Mouse (Mus musculus): ENCODE measurements around the gene Anxa11. TPM values are rescaled to one million over a fixed set of nuclear protein-coding genes. Genes with fewer than 3 reads are reported as not detected.

The Anxa11 gene
- polyA plus RNA-seq (2015; fragmentation: Nextera tagmentation; extraction: Ambion mirVana): 11.4 and 13.3 TPM in 2 replicates

GRCm38 (mm10) chr14:25841991-25842687, at the start of gene Anxa11:
Gene Anxa11, plus strand, starts transcription at chr14:25842156.
- H3K36me3 ChIP-seq (ENCODE audit: control insufficient read depth, insufficient read depth): no peaks in the 10 kb centered on the region
- peak within 1 kb of the TSS; percentile 82 for H3K9ac ChIP-seq (ENCODE audit: low read depth, low read length)
- WGBS (ENCODE audit: insufficient replicate concordance): under 1% methylated on average over 54 of the region's 54 CpGs
- H3K9me3 ChIP-seq (replicated peaks; ENCODE audit: control insufficient read depth, low read length): no peaks in the 10 kb centered on the region
- peak within 1 kb of the TSS; percentile 42; the same call in 1 of the 2 replicates for H3K27ac ChIP-seq (ENCODE audit: low read length)
- peak within 1 kb of the TSS; percentile 74 for H3K4me2 ChIP-seq (ENCODE audit: low read depth, low read length)
- peak within 1 kb of the TSS; percentile 75 for H3K4me3 ChIP-seq (ENCODE audit: low read depth, low read length)
- H3K27me3 ChIP-seq (ENCODE audit: control insufficient read depth, insufficient read depth, low read depth, low read length): no peaks in the 10 kb centered on the region; the same call in 1 of the 2 replicates
- peak; percentile 89 for ATAC-seq (ENCODE audit: low read depth)
- peaks cover 8% of the 10 kb centered on the region for H3K4me1 ChIP-seq (ENCODE audit: control insufficient read depth, low read depth, low read length)

GRCm38 (mm10) chr14:25794331-25794730, 47.6 kb upstream of the Anxa11 start:
- Histone ChIP-seq H3K27me3 (ENCODE audit: control insufficient read depth, insufficient read depth, low read depth, low read length) (no peaks in the 10 kb centered on the region), H3K4me2 (ENCODE audit: low read depth, low read length) (no peak overlapping the region), H3K9me3 (replicated peaks; ENCODE audit: control insufficient read depth, low read length) (no peaks in the 10 kb centered on the region), H3K27ac (ENCODE audit: low read length) (no peak overlapping the region), H3K4me1 (ENCODE audit: control insufficient read depth, low read depth, low read length) (peaks cover 5% of the 10 kb centered on the region; the same call in 1 of the 2 replicates), H3K9ac (ENCODE audit: low read depth, low read length) (no peak overlapping the region), H3K36me3 (ENCODE audit: control insufficient read depth, insufficient read depth) (no peaks in the 10 kb centered on the region), H3K4me3 (ENCODE audit: low read depth, low read length) (no peak overlapping the region)
- 69% methylated on average over 2 of the region's 2 CpGs for WGBS (ENCODE audit: insufficient replicate concordance)
- no peak for ATAC-seq (ENCODE audit: low read depth)

- 0 out of 2 replicates have a peak overlapping the region, but pooled peaks have one; percentile 9 for H3K4me2 ChIP-seq (ENCODE audit: low read depth, low read length)
Observed at GRCm38 (mm10) chr14:25795067-25795466, 46.9 kb upstream of the Anxa11 start.

GRCm38 (mm10) chr14:25795561-25796174, 46.3 kb upstream of the Anxa11 start:
- WGBS (ENCODE audit: insufficient replicate concordance): 26% methylated on average over 10 of the region's 10 CpGs
- ATAC-seq (ENCODE audit: low read depth): peak; percentile 77
- Histone ChIP-seq H3K4me3 (ENCODE audit: low read depth, low read length) (no peak overlapping the region), H3K4me2 (ENCODE audit: low read depth, low read length) (0 out of 2 replicates have a peak overlapping the region, but pooled peaks have one; percentile 9), H3K36me3 (ENCODE audit: control insufficient read depth, insufficient read depth) (no peaks in the 10 kb centered on the region), H3K27ac (ENCODE audit: low read length) (peak overlapping the region; percentile 33), H3K4me1 (ENCODE audit: control insufficient read depth, low read depth, low read length) (peaks cover 2% of the 10 kb centered on the region; the same call in 1 of the 2 replicates), H3K9ac (ENCODE audit: low read depth, low read length) (no peak overlapping the region), H3K27me3 (ENCODE audit: control insufficient read depth, insufficient read depth, low read depth, low read length) (no peaks in the 10 kb centered on the region), H3K9me3 (replicated peaks; ENCODE audit: control insufficient read depth, low read length) (no peaks in the 10 kb centered on the region)

More at GRCm38 (mm10) chr14:25795067-25795466, 46.9 kb upstream of the Anxa11 start:
- no peaks in the 10 kb centered on the region for H3K9me3 ChIP-seq (replicated peaks; ENCODE audit: control insufficient read depth, low read length)
- no peaks in the 10 kb centered on the region for H3K27me3 ChIP-seq (ENCODE audit: control insufficient read depth, insufficient read depth, low read depth, low read length)
- H3K4me1 ChIP-seq (ENCODE audit: control insufficient read depth, low read depth, low read length): peaks cover 2% of the 10 kb centered on the region; the same call in 1 of the 2 replicates
- H3K27ac ChIP-seq (ENCODE audit: low read length): peak overlapping the region; percentile 33
- no peaks in the 10 kb centered on the region for H3K36me3 ChIP-seq (ENCODE audit: control insufficient read depth, insufficient read depth)
- H3K4me3 ChIP-seq (ENCODE audit: low read depth, low read length): no peak overlapping the region
- H3K9ac ChIP-seq (ENCODE audit: low read depth, low read length): no peak overlapping the region
- 61% methylated on average over 6 of the region's 6 CpGs for WGBS (ENCODE audit: insufficient replicate concordance)
- ATAC-seq (ENCODE audit: low read depth): no peak

GRCm38 (mm10) chr14:25796619-25797018, 45.3 kb upstream of the Anxa11 start:
- H3K4me1 ChIP-seq (ENCODE audit: control insufficient read depth, low read depth, low read length): peaks cover 2% of the 10 kb centered on the region; the same call in 1 of the 2 replicates
- H3K27ac ChIP-seq (ENCODE audit: low read length): no peak overlapping the region
- no peaks in the 10 kb centered on the region for H3K36me3 ChIP-seq (ENCODE audit: control insufficient read depth, insufficient read depth)
- no peak overlapping the region for H3K4me3 ChIP-seq (ENCODE audit: low read depth, low read length)
- H3K9me3 ChIP-seq (replicated peaks; ENCODE audit: control insufficient read depth, low read length): no peaks in the 10 kb centered on the region
- no peak overlapping the region for H3K9ac ChIP-seq (ENCODE audit: low read depth, low read length)
- H3K27me3 ChIP-seq (ENCODE audit: control insufficient read depth, insufficient read depth, low read depth, low read length): no peaks in the 10 kb centered on the region
- ATAC-seq (ENCODE audit: low read depth): no peak
- no peak overlapping the region for H3K4me2 ChIP-seq (ENCODE audit: low read depth, low read length)
- WGBS (ENCODE audit: insufficient replicate concordance): 72% methylated on average over 7 of the region's 7 CpGs

- H3K4me1 ChIP-seq (ENCODE audit: control insufficient read depth, low read depth, low read length): peaks cover 2% of the 10 kb centered on the region; the same call in 1 of the 2 replicates
- H3K9ac ChIP-seq (ENCODE audit: low read depth, low read length): no peak overlapping the region
- H3K27ac ChIP-seq (ENCODE audit: low read length): no peak overlapping the region
- no peak overlapping the region for H3K4me2 ChIP-seq (ENCODE audit: low read depth, low read length)
- H3K36me3 ChIP-seq (ENCODE audit: control insufficient read depth, insufficient read depth): no peaks in the 10 kb centered on the region
- no peak for ATAC-seq (ENCODE audit: low read depth)
- H3K27me3 ChIP-seq (ENCODE audit: control insufficient read depth, insufficient read depth, low read depth, low read length): no peaks in the 10 kb centered on the region
- no peak overlapping the region for H3K4me3 ChIP-seq (ENCODE audit: low read depth, low read length)
- H3K9me3 ChIP-seq (replicated peaks; ENCODE audit: control insufficient read depth, low read length): no peaks in the 10 kb centered on the region
- WGBS (ENCODE audit: insufficient replicate concordance): 17% methylated on average over 19 of the region's 19 CpGs
Observed at GRCm38 (mm10) chr14:25800166-25800960, 41.6 kb upstream of the Anxa11 start.

GRCm38 (mm10) chr14:25802511-25802910, 39.4 kb upstream of the Anxa11 start:
- no peak overlapping the region for H3K27ac ChIP-seq (ENCODE audit: low read length)
- H3K9me3 ChIP-seq (replicated peaks; ENCODE audit: control insufficient read depth, low read length): no peaks in the 10 kb centered on the region
- no peaks in the 10 kb centered on the region for H3K4me1 ChIP-seq (ENCODE audit: control insufficient read depth, low read depth, low read length)
- H3K27me3 ChIP-seq (ENCODE audit: control insufficient read depth, insufficient read depth, low read depth, low read length): no peaks in the 10 kb centered on the region
- H3K4me2 ChIP-seq (ENCODE audit: low read depth, low read length): no peak overlapping the region
- ATAC-seq (ENCODE audit: low read depth): no peak
- no peak overlapping the region for H3K9ac ChIP-seq (ENCODE audit: low read depth, low read length)
- H3K36me3 ChIP-seq (ENCODE audit: control insufficient read depth, insufficient read depth): no peaks in the 10 kb centered on the region
- no peak overlapping the region for H3K4me3 ChIP-seq (ENCODE audit: low read depth, low read length)

- WGBS (ENCODE audit: insufficient replicate concordance): 34% methylated on average over 3 of the region's 3 CpGs
- Histone ChIP-seq H3K9me3 (replicated peaks; ENCODE audit: control insufficient read depth, low read length) (no peaks in the 10 kb centered on the region), H3K4me2 (ENCODE audit: low read depth, low read length) (no peak overlapping the region), H3K36me3 (ENCODE audit: control insufficient read depth, insufficient read depth) (no peaks in the 10 kb centered on the region), H3K27ac (ENCODE audit: low read length) (no peak overlapping the region), H3K4me1 (ENCODE audit: control insufficient read depth, low read depth, low read length) (no peaks in the 10 kb centered on the region), H3K27me3 (ENCODE audit: control insufficient read depth, insufficient read depth, low read depth, low read length) (no peaks in the 10 kb centered on the region), H3K4me3 (ENCODE audit: low read depth, low read length) (no peak overlapping the region), H3K9ac (ENCODE audit: low read depth, low read length) (no peak overlapping the region)
- ATAC-seq (ENCODE audit: low read depth): no peak
Observed at GRCm38 (mm10) chr14:25803246-25803809, 38.6 kb upstream of the Anxa11 start.
